Mouse (Mus musculus): ENCODE data around the gene Gpn1. TPM values are rescaled to one million over a fixed set of nuclear protein-coding genes. Genes with fewer than 3 reads are reported as not detected.

Gpn1 gene
- 51.4 TPM for total RNA-seq (2023)

DNA sequence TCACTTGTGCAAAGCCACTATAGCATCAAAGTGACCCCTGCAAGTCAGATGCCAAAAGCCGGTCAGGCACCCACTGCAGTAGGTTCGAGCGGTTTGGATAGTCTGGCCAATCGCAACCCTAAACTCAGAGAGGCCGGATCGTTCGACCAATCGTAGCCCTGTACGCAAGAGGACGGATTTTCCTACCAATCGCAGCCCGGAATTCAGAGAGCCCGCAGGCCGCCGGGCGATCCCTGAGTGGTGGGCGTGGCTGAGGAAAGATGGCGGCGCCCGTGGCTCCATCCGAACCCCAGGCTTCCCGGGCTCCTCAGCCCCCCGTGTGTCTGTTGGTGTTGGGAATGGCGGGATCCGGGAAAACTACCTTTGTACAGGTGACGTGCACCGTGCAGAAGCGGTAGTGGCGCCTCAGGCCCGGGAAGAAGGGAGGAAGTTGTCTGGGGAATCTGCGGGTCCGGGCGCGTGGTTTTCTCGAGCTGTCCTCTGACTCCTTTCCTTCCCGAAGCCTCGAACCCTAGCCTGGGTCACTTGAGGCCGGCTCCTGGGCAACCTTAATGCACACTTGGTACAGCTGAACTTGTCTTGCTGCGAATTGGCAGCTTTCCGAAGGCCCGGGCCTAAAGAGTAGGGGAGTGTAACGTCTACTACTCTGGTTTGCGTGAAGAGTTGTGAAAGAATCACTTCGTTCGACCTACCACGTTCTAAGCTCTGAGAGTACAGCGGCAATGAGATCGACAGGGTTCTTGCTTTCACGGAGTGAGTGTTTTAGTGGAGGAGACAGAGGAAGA lies at the start of gene Gpn1:
TSS of gene Gpn1 (plus strand) at position 229 of the 785 bp plus-strand sequence.

DNA sequence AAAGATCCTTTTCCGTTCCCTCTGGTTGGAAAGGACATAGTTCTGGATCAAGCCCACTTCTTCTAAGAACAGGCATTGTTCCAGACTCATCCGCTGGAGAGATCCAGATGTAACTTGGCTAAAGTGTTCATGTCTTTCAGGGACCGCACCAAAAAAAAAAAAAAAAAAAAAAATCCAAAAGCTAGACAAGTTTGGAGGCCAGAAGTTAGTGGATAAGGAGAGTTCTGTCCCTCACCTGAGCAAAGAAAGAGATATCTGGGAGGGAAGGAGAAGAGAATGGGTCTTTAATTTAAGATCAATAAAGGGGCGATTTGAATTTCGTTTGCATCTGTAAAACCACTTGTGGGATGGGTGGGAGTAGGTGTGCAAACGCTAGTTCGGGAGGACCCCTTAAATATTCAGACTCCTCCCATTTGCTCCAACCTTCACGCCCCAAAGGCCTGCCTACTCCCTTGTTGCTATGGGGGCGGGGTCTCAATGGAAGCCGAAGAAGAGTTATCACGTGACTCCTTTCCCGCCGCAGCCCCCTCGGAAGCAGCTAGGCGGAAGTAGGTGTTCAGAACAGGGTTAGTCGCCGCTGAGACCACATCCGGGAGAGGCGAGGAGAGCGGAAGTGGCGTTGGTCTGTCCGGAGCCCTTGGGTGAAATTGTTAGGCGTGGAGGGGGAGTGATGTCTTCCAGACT lies 42.5 kb upstream of the Gpn1 start, which contains the start of gene Zfp512:
TSS of gene Zfp512 (plus strand) at position 554 of the 684 bp plus-strand sequence.

DNA sequence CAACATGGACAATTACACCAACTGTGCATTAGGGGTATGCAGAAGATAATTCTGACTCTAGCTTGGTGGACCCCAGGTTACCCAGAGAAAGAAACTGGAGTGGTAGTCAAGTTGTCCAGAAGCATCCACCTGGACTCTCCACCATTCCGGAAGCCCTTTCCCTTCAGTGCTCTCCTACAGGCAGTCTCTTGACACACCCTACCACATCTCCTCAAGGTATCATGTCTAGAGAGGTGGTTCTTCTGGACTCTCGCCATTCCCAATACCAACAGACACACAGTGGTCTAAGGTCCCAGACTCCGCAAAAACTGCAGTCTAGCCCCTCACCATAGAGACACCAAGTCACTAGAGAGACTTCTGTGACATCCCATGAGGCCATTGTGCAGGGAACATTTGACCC lies 9.1 kb upstream of the Gpn1 start, which contains the start of gene 4930548H24Rik:
TSS of gene 4930548H24Rik (plus strand) at position 301 of the 400 bp plus-strand sequence.

DNA sequence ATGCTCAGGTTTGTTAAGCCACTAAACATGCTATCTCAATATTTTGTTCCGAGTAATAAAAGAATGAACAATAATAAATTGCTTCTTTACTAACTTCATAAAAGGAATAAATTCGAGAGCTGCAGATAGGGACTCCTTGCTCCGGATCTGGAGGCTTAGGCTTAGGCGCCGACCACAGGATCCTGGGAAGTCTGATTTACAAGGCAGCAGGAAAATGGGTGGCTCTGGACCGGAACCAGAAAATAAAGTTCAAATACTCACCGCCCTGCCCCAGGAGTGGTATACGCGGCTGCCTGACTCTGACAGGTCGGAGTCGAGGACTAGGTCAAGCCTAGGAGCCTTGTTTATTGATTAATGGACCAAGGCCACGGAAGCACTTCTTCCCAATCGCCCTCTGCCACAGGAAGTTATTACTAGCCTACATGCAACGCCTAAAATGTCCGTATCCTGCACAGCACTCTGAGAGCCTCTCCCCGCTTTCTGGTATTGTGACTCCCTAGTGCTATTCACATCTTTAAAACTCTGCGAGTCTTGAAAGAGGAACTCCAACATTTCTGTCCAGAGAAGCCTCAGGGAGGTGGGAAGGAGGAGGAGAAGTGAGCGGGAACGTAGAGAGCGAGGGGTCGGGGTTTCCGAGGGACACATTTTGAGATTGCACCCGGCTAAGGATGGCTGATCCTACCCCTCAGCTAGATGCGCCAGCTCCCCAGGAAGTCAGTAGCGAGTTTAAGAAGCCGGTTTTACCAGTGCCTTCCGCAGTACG lies 32.0 kb downstream of the Gpn1 start, which contains the start of gene Slc4a1ap:
TSS of gene Slc4a1ap (plus strand) at position 642 of the 763 bp plus-strand sequence.

DNA sequence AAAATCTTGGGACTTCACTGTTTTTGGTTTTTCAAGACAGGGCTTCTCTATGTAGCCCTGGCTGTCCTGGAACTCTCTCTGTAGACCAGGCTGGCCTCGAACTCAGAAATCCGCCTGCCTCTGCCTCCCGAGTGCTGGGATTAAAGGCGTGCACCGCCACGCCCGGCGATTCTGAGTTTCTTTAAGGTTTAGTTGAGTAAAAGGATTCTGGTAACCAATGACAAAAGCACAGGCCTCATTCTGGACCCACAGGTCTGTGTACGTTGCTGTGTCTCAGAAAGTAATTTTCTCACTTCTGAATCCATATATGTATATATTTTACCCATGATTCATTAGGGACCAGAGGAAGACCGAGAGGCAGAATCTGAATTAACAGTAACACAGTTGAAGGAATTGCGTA lies 33.2 kb downstream of the Gpn1 start, which contains the start of gene Supt7l:
TSS of gene Supt7l (minus strand) at position 101 of the 400 bp plus-strand sequence.

Other genes starting within 250 kb of the Gpn1 start
- 25.8 TPM for gene Krtcap3, start 243.1 kb upstream of the Gpn1 start, total RNA-seq (2023)
- gene Ift172, start 203.6 kb upstream of the Gpn1 start, total RNA-seq (2023), result 16.6 TPM
- 1.3 TPM for gene Fndc4, start 198.7 kb upstream of the Gpn1 start, total RNA-seq (2023)
- not detected for gene Gckr, start 197.3 kb upstream of the Gpn1 start, total RNA-seq (2023)
- 37.4 TPM for gene Zfp512, start 42.3 kb upstream of the Gpn1 start, total RNA-seq (2023)
- gene 4930548H24Rik, start 9.0 kb upstream of the Gpn1 start, total RNA-seq (2023), result 0.92 TPM
- 70.5 TPM for gene Slc4a1ap, start 32.3 kb downstream of the Gpn1 start, total RNA-seq (2023)
- gene Supt7l, start 33.1 kb downstream of the Gpn1 start, total RNA-seq (2023), result 25.7 TPM
- gene Mrpl33, start 102.2 kb downstream of the Gpn1 start, total RNA-seq (2023), result 105 TPM
- gene Rbks, start 202.9 kb downstream of the Gpn1 start, total RNA-seq (2023), result 9.8 TPM
- gene Babam2, start 202.9 kb downstream of the Gpn1 start, total RNA-seq (2023), result 43.4 TPM